Mouse (Mus musculus): Measurements from ENCODE around the gene Lin54. TPM values are rescaled to one million over a fixed set of nuclear protein-coding genes. Genes with fewer than 3 reads are reported as not detected.

Gene Lin54
- polyA plus RNA-seq, 1 experiment = 4.5 TPM

DNA sequence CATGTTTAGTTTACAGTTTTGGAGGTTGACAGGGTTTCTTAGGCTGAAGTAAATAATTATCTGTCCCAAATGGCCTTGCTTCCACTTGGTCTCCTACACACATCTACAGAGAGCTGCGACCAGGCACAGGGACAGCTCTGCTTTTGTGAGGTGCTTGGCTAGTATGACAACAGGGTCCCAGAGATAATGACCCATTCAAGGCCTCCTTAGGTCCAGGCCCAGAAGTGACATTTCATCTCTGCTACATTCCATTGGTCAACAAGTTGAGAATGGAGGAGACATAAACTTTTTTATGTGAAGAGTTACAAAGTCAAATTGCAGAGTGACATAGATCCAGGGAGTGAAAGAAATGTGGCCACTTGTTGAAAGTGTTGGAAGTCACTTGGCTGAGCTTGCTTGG, 22.9 kb upstream of the Lin54 start:
- Histone ChIP-seq H3K4me3 (replicated peaks; ENCODE audit: extremely low read depth, low read depth, low read length) (no peak overlapping the region), H3K4me1 (ENCODE audit: control insufficient read depth, insufficient read depth, low read length) (peaks cover 17% of the 10 kb centered on the region)
- no peak for TF ChIP-seq POLR2A (IDR thresholded peaks at IDR 0.05; ENCODE audit: borderline replicate concordance, extremely low read depth, low read depth, low read length)
- no peak for TF ChIP-seq CTCF (IDR thresholded peaks at IDR 0.05; ENCODE audit: insufficient read depth, low read length)
- DNase-seq = no peak
- WGBS = 78% methylated on average over 1 of the region's 1 CpGs

DNA sequence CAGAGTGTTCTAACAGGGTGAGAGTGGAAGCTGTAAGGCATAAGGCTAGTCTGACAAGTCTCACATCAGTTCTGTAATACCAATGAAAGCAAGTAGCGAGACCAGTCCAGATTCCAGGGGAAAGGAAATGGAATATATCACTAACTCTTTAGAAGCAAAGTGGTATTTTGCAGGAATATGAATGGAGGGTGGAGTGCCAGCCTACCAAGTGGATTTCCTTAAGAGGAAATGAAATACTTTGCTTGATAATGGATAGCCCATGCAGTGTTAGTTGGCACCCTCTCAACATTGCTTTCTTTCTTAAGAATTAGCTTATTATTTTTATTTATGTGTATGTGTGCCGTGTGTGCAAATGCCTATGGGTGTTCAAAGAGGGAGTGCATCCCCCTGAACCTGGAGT, 19.8 kb upstream of the Lin54 start:
- WGBS = 52% methylated on average over 2 of the region's 2 CpGs
- DNase-seq = no peak
- H3K4me3 ChIP-seq (replicated peaks; ENCODE audit: extremely low read depth, low read depth, low read length) = no peak overlapping the region
- H3K4me1 ChIP-seq (ENCODE audit: control insufficient read depth, insufficient read depth, low read length) = peaks cover 17% of the 10 kb centered on the region
- TF ChIP-seq CTCF (IDR thresholded peaks at IDR 0.05; ENCODE audit: insufficient read depth, low read length) (no peak), POLR2A (IDR thresholded peaks at IDR 0.05; ENCODE audit: borderline replicate concordance, extremely low read depth, low read depth, low read length) (no peak)

GRCm38 (mm10) chr5:100519027-100519411, 18.6 kb upstream of the Lin54 start:
- peak overlapping the region; percentile 72 for H3K4me3 ChIP-seq (replicated peaks; ENCODE audit: extremely low read depth, low read depth, low read length)
- no peak for DNase-seq
- no peak for TF ChIP-seq POLR2A (IDR thresholded peaks at IDR 0.05; ENCODE audit: borderline replicate concordance, extremely low read depth, low read depth, low read length)
- no peak for TF ChIP-seq CTCF (IDR thresholded peaks at IDR 0.05; ENCODE audit: insufficient read depth, low read length)
- peaks cover 15% of the 10 kb centered on the region for H3K4me1 ChIP-seq (ENCODE audit: control insufficient read depth, insufficient read depth, low read length)
- WGBS = 5% methylated on average over 5 of the region's 5 CpGs

DNA sequence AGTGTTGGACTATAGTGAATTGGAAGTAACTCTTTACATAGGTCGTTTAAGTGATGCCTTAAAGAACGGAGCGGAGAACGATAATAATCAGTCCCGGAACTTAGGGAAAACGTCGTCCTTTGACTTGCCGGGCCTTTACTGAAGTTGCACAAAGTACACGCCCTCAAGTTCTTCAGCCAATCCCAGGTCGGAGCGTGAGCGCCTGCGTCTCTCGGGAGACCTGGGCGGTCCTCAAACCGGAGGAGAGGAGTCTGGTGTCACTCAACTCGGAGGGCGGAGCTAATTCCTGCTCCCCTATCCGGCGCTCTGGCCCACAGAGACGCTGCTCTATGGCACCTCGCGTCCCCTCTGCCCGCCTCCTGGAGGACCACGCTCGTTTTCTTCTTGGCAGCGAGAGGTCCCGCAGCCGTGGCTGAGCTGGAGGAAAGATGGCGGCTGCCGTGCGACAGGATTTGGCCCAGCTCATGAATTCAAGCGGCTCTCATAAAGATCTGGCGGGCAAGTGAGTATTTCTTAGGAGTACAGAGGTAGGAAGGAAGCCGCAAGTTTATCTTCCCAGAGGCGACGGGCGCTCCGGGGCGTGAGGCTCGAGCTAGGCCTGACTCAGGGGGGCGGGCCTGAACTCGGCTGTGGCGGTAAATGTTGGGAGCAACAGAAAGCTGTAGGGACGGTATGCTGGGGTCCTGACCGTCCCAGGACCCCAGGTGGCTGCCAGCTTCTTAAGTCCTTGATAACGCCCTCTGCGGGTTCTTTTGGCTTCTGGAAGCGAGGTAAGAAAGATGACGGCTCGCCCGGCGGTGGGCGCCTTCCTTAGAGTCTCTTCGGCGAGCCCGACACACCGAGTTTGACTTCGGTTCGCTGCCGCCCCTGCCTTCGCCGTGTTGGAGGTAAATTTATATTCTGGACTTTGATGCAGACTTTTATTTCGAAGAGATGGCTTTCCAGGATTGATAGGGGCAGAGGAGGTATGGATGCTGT, 17.9 kb upstream of the Lin54 start, which contains the start of gene Cops4:
Cops4 (plus strand) TSS at position 261 of the 978 bp plus-strand sequence.
- H3K4me3 ChIP-seq (replicated peaks; ENCODE audit: extremely low read depth, low read depth, low read length) = peak within 1 kb of the TSS; percentile 72
- no peak for TF ChIP-seq CTCF (IDR thresholded peaks at IDR 0.05; ENCODE audit: insufficient read depth, low read length)
- TF ChIP-seq POLR2A (IDR thresholded peaks at IDR 0.05; ENCODE audit: borderline replicate concordance, extremely low read depth, low read depth, low read length) = peak; percentile 71; the same call in 1 of the 2 replicates
- peaks cover 15% of the 10 kb centered on the region for H3K4me1 ChIP-seq (ENCODE audit: control insufficient read depth, insufficient read depth, low read length)
- DNase-seq = peak; percentile 92
- WGBS = under 1% methylated on average over 64 of the region's 64 CpGs

- no peak for DNase-seq
- Histone ChIP-seq H3K4me3 (replicated peaks; ENCODE audit: extremely low read depth, low read depth, low read length) (no peak overlapping the region), H3K4me1 (ENCODE audit: control insufficient read depth, insufficient read depth, low read length) (peaks cover 1% of the 10 kb centered on the region)
- TF ChIP-seq POLR2A (IDR thresholded peaks at IDR 0.05; ENCODE audit: borderline replicate concordance, extremely low read depth, low read depth, low read length) (no peak), CTCF (IDR thresholded peaks at IDR 0.05; ENCODE audit: insufficient read depth, low read length) (no peak)
Observed at GRCm38 (mm10) chr5:100512576-100512975, 12.1 kb upstream of the Lin54 start.

DNA sequence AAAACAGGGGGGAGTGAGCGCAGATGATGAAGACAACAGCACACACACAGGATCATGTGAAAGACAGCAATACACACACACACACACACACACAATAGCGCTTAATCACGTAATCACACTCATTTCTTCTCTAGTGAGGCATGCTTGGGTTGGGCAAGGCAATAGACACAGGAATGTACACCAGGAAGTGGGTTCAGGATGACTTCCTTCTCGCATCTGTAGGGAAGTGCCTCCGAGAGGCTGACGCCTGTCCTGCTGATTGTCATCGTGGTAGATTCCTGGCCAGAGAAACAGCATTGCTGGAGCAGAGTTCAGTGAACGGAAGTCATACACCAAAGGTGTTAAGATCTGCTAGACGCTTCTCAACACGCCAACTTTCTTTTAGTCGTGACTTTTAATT, 8.8 kb upstream of the Lin54 start:
- 42% methylated on average over 11 of the region's 11 CpGs for WGBS
- DNase-seq = no peak
- Histone ChIP-seq H3K4me3 (replicated peaks; ENCODE audit: extremely low read depth, low read depth, low read length) (no peak overlapping the region), H3K4me1 (ENCODE audit: control insufficient read depth, insufficient read depth, low read length) (no peaks in the 10 kb centered on the region)
- TF ChIP-seq POLR2A (IDR thresholded peaks at IDR 0.05; ENCODE audit: borderline replicate concordance, extremely low read depth, low read depth, low read length) (no peak), CTCF (IDR thresholded peaks at IDR 0.05; ENCODE audit: insufficient read depth, low read length) (no peak)

- H3K4me3 ChIP-seq (replicated peaks; ENCODE audit: extremely low read depth, low read depth, low read length) = no peak overlapping the region
- no peak for DNase-seq
- no peak for TF ChIP-seq POLR2A (IDR thresholded peaks at IDR 0.05; ENCODE audit: borderline replicate concordance, extremely low read depth, low read depth, low read length)
- TF ChIP-seq CTCF (IDR thresholded peaks at IDR 0.05; ENCODE audit: insufficient read depth, low read length) = no peak
- H3K4me1 ChIP-seq (ENCODE audit: control insufficient read depth, insufficient read depth, low read length) = no peaks in the 10 kb centered on the region
- 59% methylated on average over 4 of the region's 4 CpGs for WGBS
Observed at GRCm38 (mm10) chr5:100501267-100501666, 828 bp upstream of the Lin54 start.

- WGBS = under 1% methylated on average over 41 of the region's 41 CpGs
- Histone ChIP-seq H3K4me3 (replicated peaks; ENCODE audit: extremely low read depth, low read depth, low read length) (peak overlapping the region; percentile 33), H3K4me1 (ENCODE audit: control insufficient read depth, insufficient read depth, low read length) (no peaks in the 10 kb centered on the region)
- DNase-seq = peak; percentile 18
- TF ChIP-seq POLR2A (IDR thresholded peaks at IDR 0.05; ENCODE audit: borderline replicate concordance, extremely low read depth, low read depth, low read length) (no peak), CTCF (IDR thresholded peaks at IDR 0.05; ENCODE audit: insufficient read depth, low read length) (no peak)
Observed at GRCm38 (mm10) chr5:100499831-100500304, 571 bp downstream of the Lin54 start.

GRCm38 (mm10) chr5:100499243-100499642, 1.2 kb downstream of the Lin54 start:
- TF ChIP-seq CTCF (IDR thresholded peaks at IDR 0.05; ENCODE audit: insufficient read depth, low read length) = no peak
- no peak for TF ChIP-seq POLR2A (IDR thresholded peaks at IDR 0.05; ENCODE audit: borderline replicate concordance, extremely low read depth, low read depth, low read length)
- Histone ChIP-seq H3K4me3 (replicated peaks; ENCODE audit: extremely low read depth, low read depth, low read length) (no peak overlapping the region), H3K4me1 (ENCODE audit: control insufficient read depth, insufficient read depth, low read length) (no peaks in the 10 kb centered on the region)
- DNase-seq = no peak
- WGBS = 16% methylated on average over 2 of the region's 2 CpGs

All from lung, adult 2 months (tissue).